Mouse (Mus musculus): ENCODE results near the gene Mis18bp1. TPM values are rescaled to one million over a fixed set of nuclear protein-coding genes. Genes with fewer than 3 reads are reported as not detected.

Gene Mis18bp1
- total and polyA plus RNA-seq, 2 experiments from 2014 or later: 3.6 to 12.9 TPM

- no peak overlapping the region for H3K4me2 ChIP-seq (ENCODE audit: low read depth, low read length)
- DNase-seq (ENCODE audit: low spot score) (no peak), ATAC-seq (no peak)
- no peak overlapping the region for H3K9ac ChIP-seq (replicated peaks; ENCODE audit: low read length)
- H3K4me3 ChIP-seq (ENCODE audit: low read length): no peak overlapping the region
- no peaks in the 10 kb centered on the region for H3K9me3 ChIP-seq (ENCODE audit: low read length)
- no peaks in the 10 kb centered on the region for H3K27me3 ChIP-seq (ENCODE audit: insufficient read depth, low read length)
- H3K36me3 ChIP-seq (ENCODE audit: insufficient read depth, low read length): no peaks in the 10 kb centered on the region; the same call in 1 of the 2 replicates
- no peak for TF ChIP-seq CTCF (IDR thresholded peaks at IDR 0.05; ENCODE audit: low read depth)
- H3K4me1 ChIP-seq (ENCODE audit: insufficient read depth, low read length): no peaks in the 10 kb centered on the region
- WGBS: 87% methylated on average over 4 of the region's 4 CpGs
- no peak overlapping the region for H3K27ac ChIP-seq
These were observed 58.5 kb downstream of the Mis18bp1 start for GRCm38 (mm10) chr12:65113925-65114324.

- 100% methylated on average over 1 of the region's 1 CpGs for WGBS
- H3K9me3 ChIP-seq (ENCODE audit: low read length): no peaks in the 10 kb centered on the region
- no peak overlapping the region for H3K27ac ChIP-seq
- H3K4me2 ChIP-seq (ENCODE audit: low read depth, low read length): no peak overlapping the region
- H3K27me3 ChIP-seq (ENCODE audit: insufficient read depth, low read length): no peaks in the 10 kb centered on the region
- ATAC-seq (no peak), DNase-seq (ENCODE audit: low spot score) (no peak)
- no peak for TF ChIP-seq CTCF (IDR thresholded peaks at IDR 0.05; ENCODE audit: low read depth)
- no peaks in the 10 kb centered on the region; the same call in 1 of the 2 replicates for H3K36me3 ChIP-seq (ENCODE audit: insufficient read depth, low read length)
- no peak overlapping the region for H3K4me3 ChIP-seq (ENCODE audit: low read length)
- H3K9ac ChIP-seq (replicated peaks; ENCODE audit: low read length): no peak overlapping the region
- no peaks in the 10 kb centered on the region for H3K4me1 ChIP-seq (ENCODE audit: insufficient read depth, low read length)
These were observed 59.6 kb downstream of the Mis18bp1 start for GRCm38 (mm10) chr12:65112811-65113210.

DNA sequence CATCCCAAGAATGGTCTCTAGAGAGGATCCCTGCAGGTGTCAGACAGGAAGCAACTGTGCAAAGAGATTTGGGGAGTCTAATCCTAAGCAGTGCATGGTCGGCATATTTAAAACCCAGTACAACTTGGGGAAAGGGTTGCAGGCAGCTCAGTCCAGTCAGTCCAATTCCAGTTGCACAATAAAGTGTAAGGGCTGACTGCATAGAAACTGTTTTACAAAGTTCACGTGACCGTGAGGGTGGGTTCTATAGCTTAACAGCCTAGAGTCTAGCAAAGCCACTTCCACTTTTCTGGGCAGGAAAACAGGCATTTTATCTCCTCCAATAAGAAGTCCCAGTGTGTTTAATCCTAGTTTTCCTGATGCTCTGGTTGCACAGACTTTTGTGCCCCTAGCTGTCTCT is 60.9 kb downstream of the Mis18bp1 start:
- no peak for TF ChIP-seq CTCF (IDR thresholded peaks at IDR 0.05; ENCODE audit: low read depth)
- WGBS: 91% methylated on average over 3 of the region's 3 CpGs
- no peak for ATAC-seq

GRCm38 (mm10) chr12:65108746-65109145 is 63.7 kb downstream of the Mis18bp1 start:
- H3K9ac ChIP-seq (replicated peaks; ENCODE audit: low read length): no peak overlapping the region
- H3K4me3 ChIP-seq (ENCODE audit: low read length): no peak overlapping the region
- peaks cover 16% of the 10 kb centered on the region; the same call in 1 of the 2 replicates for H3K36me3 ChIP-seq (ENCODE audit: insufficient read depth, low read length)
- H3K27me3 ChIP-seq (ENCODE audit: insufficient read depth, low read length): no peaks in the 10 kb centered on the region
- DNase-seq (ENCODE audit: low spot score): no peak
- H3K9me3 ChIP-seq (ENCODE audit: low read length): no peaks in the 10 kb centered on the region
- no peak overlapping the region for H3K4me2 ChIP-seq (ENCODE audit: low read depth, low read length)
- WGBS: 74% methylated on average over 1 of the region's 1 CpGs
- H3K4me1 ChIP-seq (ENCODE audit: insufficient read depth, low read length): no peaks in the 10 kb centered on the region
- H3K27ac ChIP-seq: no peak overlapping the region
- ATAC-seq: no peak
- TF ChIP-seq CTCF (IDR thresholded peaks at IDR 0.05; ENCODE audit: low read depth): no peak

More for the DNA sequence above, 60.9 kb downstream of the Mis18bp1 start:
- no peaks in the 10 kb centered on the region for H3K4me1 ChIP-seq (ENCODE audit: insufficient read depth, low read length)
- no peaks in the 10 kb centered on the region for H3K9me3 ChIP-seq (ENCODE audit: low read length)
- no peak overlapping the region for H3K4me2 ChIP-seq (ENCODE audit: low read depth, low read length)
- no peaks in the 10 kb centered on the region for H3K27me3 ChIP-seq (ENCODE audit: insufficient read depth, low read length)
- peaks cover 2% of the 10 kb centered on the region; the same call in 1 of the 2 replicates for H3K36me3 ChIP-seq (ENCODE audit: insufficient read depth, low read length)
- no peak overlapping the region for H3K9ac ChIP-seq (replicated peaks; ENCODE audit: low read length)
- no peak overlapping the region for H3K27ac ChIP-seq
- H3K4me3 ChIP-seq (ENCODE audit: low read length): no peak overlapping the region
- no peak for DNase-seq (ENCODE audit: low spot score)

Other genes starting within 250 kb of the Mis18bp1 start
- 15.7 TPM in 2 replicates for gene Klhl28, start 207.1 kb downstream of the Mis18bp1 start, total RNA-seq (2014; rRNA removed)
- 20.7 and 21.4 TPM in 2 replicates for gene Klhl28, start 207.1 kb downstream of the Mis18bp1 start, polyA plus RNA-seq (2015; fragmentation: Nextera tagmentation; extraction: Ambion mirVana)
- gene Togaram1, start 206.8 kb downstream of the Mis18bp1 start, total RNA-seq (2014; rRNA removed): 22.0 and 26.9 TPM in 2 replicates
- gene Togaram1, start 206.8 kb downstream of the Mis18bp1 start, polyA plus RNA-seq (2015; fragmentation: Nextera tagmentation; extraction: Ambion mirVana): 14.3 and 15.9 TPM in 2 replicates
- 27.2 and 28.9 TPM in 2 replicates for gene Prpf39, start 136.3 kb downstream of the Mis18bp1 start, total RNA-seq (2014; rRNA removed)
- gene Prpf39, start 136.3 kb downstream of the Mis18bp1 start, polyA plus RNA-seq (2015; fragmentation: Nextera tagmentation; extraction: Ambion mirVana): 36.9 and 39.2 TPM in 2 replicates
- gene Fkbp3, start 98.6 kb downstream of the Mis18bp1 start, total RNA-seq (2014; rRNA removed): 121 and 180 TPM in 2 replicates
- gene Fkbp3, start 98.6 kb downstream of the Mis18bp1 start, polyA plus RNA-seq (2015; fragmentation: Nextera tagmentation; extraction: Ambion mirVana): 513 and 524 TPM in 2 replicates
- 14.2 and 16.2 TPM in 2 replicates for gene Fancm, start 97.0 kb downstream of the Mis18bp1 start, total RNA-seq (2014; rRNA removed)
- gene Fancm, start 97.0 kb downstream of the Mis18bp1 start, polyA plus RNA-seq (2015; fragmentation: Nextera tagmentation; extraction: Ambion mirVana): 6.1 and 8.2 TPM in 2 replicates
- gene Wdr20rt, start 52.9 kb upstream of the Mis18bp1 start, total RNA-seq (2014; rRNA removed): not detected in 2 replicates
- gene Wdr20rt, start 52.9 kb upstream of the Mis18bp1 start, polyA plus RNA-seq (2015; fragmentation: Nextera tagmentation; extraction: Ambion mirVana): not detected in 2 replicates

Measured in hindbrain, postnatal 0 days (tissue).